Mouse (Mus musculus): Measurements from ENCODE around the gene 4930430F08Rik. TPM values are rescaled to one million over a fixed set of nuclear protein-coding genes. Genes with fewer than 3 reads are reported as not detected.

4930430F08Rik gene
- polyA plus RNA-seq (2012; rRNA removed; ENCODE audit: low replicate concordance): 0.52 and 3.8 TPM in 2 replicates

DNA sequence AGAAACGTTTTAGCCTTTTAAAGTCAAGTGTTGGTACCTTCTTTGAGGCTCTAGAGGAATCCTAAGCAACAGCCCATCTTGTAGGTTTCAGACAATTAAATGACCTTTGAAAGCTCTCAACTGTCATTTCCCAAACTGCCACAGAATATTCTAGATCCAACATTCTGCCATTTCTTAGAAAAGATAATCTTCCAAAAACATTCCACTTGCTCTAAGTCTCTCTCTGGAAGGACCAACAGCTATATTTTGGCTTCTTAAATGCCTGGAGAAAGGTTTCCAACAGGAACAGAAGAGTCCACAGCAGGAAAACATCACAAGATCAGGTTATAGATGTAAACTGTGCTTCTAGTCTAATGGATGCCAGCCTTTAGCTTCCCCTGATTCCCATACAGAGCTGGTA lies at the start of gene 4930430F08Rik, which contains the start of gene 1700017N19Rik:
TSS of gene 4930430F08Rik (minus strand) at position 101 of the 400 bp plus-strand sequence.
TSS of gene 1700017N19Rik (plus strand) at position 162 of the 400 bp plus-strand sequence.

Other genes with a start within 250 kb of the 4930430F08Rik start
- gene Gm4302, start 249.6 kb downstream of the 4930430F08Rik start, polyA plus RNA-seq (2012; rRNA removed; ENCODE audit: low replicate concordance): not detected in 2 replicates
- not detected in 2 replicates for gene Gm4303, start 244.5 kb downstream of the 4930430F08Rik start, polyA plus RNA-seq (2012; rRNA removed; ENCODE audit: low replicate concordance)
- not detected in 2 replicates for gene Gm4305, start 239.3 kb downstream of the 4930430F08Rik start, polyA plus RNA-seq (2012; rRNA removed; ENCODE audit: low replicate concordance)
- not detected in 2 replicates for gene Gm4307, start 229.1 kb downstream of the 4930430F08Rik start, polyA plus RNA-seq (2012; rRNA removed; ENCODE audit: low replicate concordance)
- gene Gm4312, start 207.9 kb downstream of the 4930430F08Rik start, polyA plus RNA-seq (2012; rRNA removed; ENCODE audit: low replicate concordance): not detected in 2 replicates
- 0.45 and 1.7 TPM in 2 replicates for gene Tmtc3, start 103.1 kb downstream of the 4930430F08Rik start, polyA plus RNA-seq (2012; rRNA removed; ENCODE audit: low replicate concordance)
- not detected in 2 replicates for gene Cep290, start 102.9 kb downstream of the 4930430F08Rik start, polyA plus RNA-seq (2012; rRNA removed; ENCODE audit: low replicate concordance)
- not detected in 2 replicates for gene 1700017N19Rik, start 61 bp upstream of the 4930430F08Rik start, polyA plus RNA-seq (2012; rRNA removed; ENCODE audit: low replicate concordance)